Mouse (Mus musculus) ES-Bruce4 (cell line): ENCODE data around the gene Lsm12. TPM values are rescaled to one million over a fixed set of nuclear protein-coding genes. Genes with fewer than 3 reads are reported as not detected.
A peak's percentile ranks its signal among the peaks of the same experiment; 100 is the strongest.

ENCODE experiments used
- H3K27ac ChIP-seq: 2 replicates; pipeline ENCODE4 v1.5.1; 2012; ENCODE audit warnings: low read length, inconsistent platforms; ENCODE audit not compliant: insufficient read depth
- H3K27me3 ChIP-seq: 2 replicates; pipeline ENCODE4 v1.6.1; 2012; ENCODE audit warnings: mild to moderate bottlenecking, low read length, inconsistent platforms; ENCODE audit not compliant: control insufficient read depth, poor library complexity, insufficient read depth, severe bottlenecking
- H3K36me3 ChIP-seq: 2 replicates; pipeline ENCODE4 v1.6.1; 2012; ENCODE audit warnings: inconsistent platforms, mild to moderate bottlenecking, low read length, moderate library complexity; ENCODE audit not compliant: control insufficient read depth, poor library complexity, insufficient read depth, severe bottlenecking
- H3K4me1 ChIP-seq: one replicate; pipeline ENCODE4 v1.8.1; 2011; ENCODE audit warnings: low read length; ENCODE audit not compliant: control insufficient read depth, insufficient read depth
- H3K4me3 ChIP-seq: 2 replicates; pipeline ENCODE4 v1.5.1; 2011; ENCODE audit warnings: low read depth, mild to moderate bottlenecking, low read length
- H3K9ac ChIP-seq: 2 replicates; pipeline ENCODE4 v1.6.1; 2012; ENCODE audit warnings: low read depth, mild to moderate bottlenecking, inconsistent platforms; ENCODE audit not compliant: poor library complexity, severe bottlenecking
- H3K9me3 ChIP-seq: replicated peaks from 2 replicates; pipeline ENCODE4 v1.6.1; 2012; ENCODE audit warnings: mild to moderate bottlenecking, low read length, inconsistent platforms; ENCODE audit not compliant: control insufficient read depth, poor library complexity, insufficient read depth, severe bottlenecking
- CTCF ChIP-seq: IDR thresholded peaks from one replicate; pipeline ENCODE4 v1.8.1; 2011; ENCODE audit warnings: low read depth, low read length
- EP300 ChIP-seq: IDR thresholded peaks from 2 replicates; pipeline ENCODE4 v1.6.1; 2011; ENCODE audit warnings: low read depth, low read length; ENCODE audit not compliant: insufficient read depth
- POLR2A ChIP-seq: IDR thresholded peaks from one replicate; pipeline ENCODE4 v1.8.1; 2011; ENCODE audit warnings: low read length; ENCODE audit not compliant: insufficient read depth
- polyA plus RNA-seq: library from polyadenylated mRNA; stranded (reverse); fragments of >200 nt; gene quantifications from 2 replicates; pipeline ENCODE4 v1.2.4, GENCODE M21; 2011; ENCODE audit warnings: low read depth; ENCODE audit not compliant: missing spikeins, insufficient read depth, insufficient read length

Gene Lsm12
- polyA plus RNA-seq, 1 experiment: 146 TPM

- H3K4me1 ChIP-seq: peaks cover 8% of the 10 kb centered on the region
- H3K9me3 ChIP-seq: no peaks in the 10 kb centered on the region
- no peak overlapping the region for H3K27ac ChIP-seq
- no peaks in the 10 kb centered on the region for H3K27me3 ChIP-seq
- H3K4me3 ChIP-seq: no peak overlapping the region
- no peak overlapping the region for H3K9ac ChIP-seq
- no peak for TF ChIP-seq EP300
- TF ChIP-seq POLR2A: no peak
- no peak for TF ChIP-seq CTCF
- no peaks in the 10 kb centered on the region for H3K36me3 ChIP-seq
Observed at GRCm38 (mm10) chr11:102211011-102211410, 25.9 kb upstream of the Lsm12 start.

- Histone ChIP-seq H3K27me3 (no peaks in the 10 kb centered on the region), H3K36me3 (no peaks in the 10 kb centered on the region), H3K27ac (no peak overlapping the region), H3K9me3 (no peaks in the 10 kb centered on the region), H3K9ac (no peak overlapping the region), H3K4me1 (peaks cover 4% of the 10 kb centered on the region), H3K4me3 (no peak overlapping the region)
- TF ChIP-seq EP300: no peak
- no peak for TF ChIP-seq CTCF
- TF ChIP-seq POLR2A: no peak
Observed at GRCm38 (mm10) chr11:102210185-102210584, 25.1 kb upstream of the Lsm12 start.

- TF ChIP-seq CTCF (peak; percentile 62), EP300 (no peak)
- no peaks in the 10 kb centered on the region for H3K27me3 ChIP-seq
- H3K36me3 ChIP-seq: no peaks in the 10 kb centered on the region
- H3K9ac ChIP-seq: no peak overlapping the region
- no peaks in the 10 kb centered on the region for H3K9me3 ChIP-seq
- H3K4me3 ChIP-seq: no peak overlapping the region
- no peak overlapping the region for H3K27ac ChIP-seq
- H3K4me1 ChIP-seq: peaks cover 3% of the 10 kb centered on the region
Observed at GRCm38 (mm10) chr11:102209742-102210141, 24.6 kb upstream of the Lsm12 start.

- TF ChIP-seq POLR2A: no peak
- TF ChIP-seq CTCF: no peak
- no peak for TF ChIP-seq EP300
- Histone ChIP-seq H3K4me1 (peaks cover 3% of the 10 kb centered on the region), H3K27ac (no peak overlapping the region)
Observed at GRCm38 (mm10) chr11:102208846-102209245, 23.8 kb upstream of the Lsm12 start.

GRCm38 (mm10) chr11:102207825-102208777 is 23.0 kb upstream of the Lsm12 start:
- no peak overlapping the region for H3K27ac ChIP-seq
- no peaks in the 10 kb centered on the region for H3K9me3 ChIP-seq
- 0 out of 2 replicates have a peak, but pooled peaks cover 4% of the 10 kb centered on the region for H3K36me3 ChIP-seq
- H3K4me1 ChIP-seq: peaks cover 3% of the 10 kb centered on the region
- H3K9ac ChIP-seq: no peak overlapping the region
- H3K27me3 ChIP-seq: no peaks in the 10 kb centered on the region
- H3K4me3 ChIP-seq: no peak overlapping the region
- TF ChIP-seq CTCF (no peak), EP300 (no peak), POLR2A (no peak)

More at GRCm38 (mm10) chr11:102208846-102209245, 23.8 kb upstream of the Lsm12 start:
- Histone ChIP-seq H3K36me3 (0 out of 2 replicates have a peak, but pooled peaks cover 4% of the 10 kb centered on the region), H3K9ac (no peak overlapping the region), H3K4me3 (no peak overlapping the region), H3K27me3 (no peaks in the 10 kb centered on the region), H3K9me3 (no peaks in the 10 kb centered on the region)

GRCm38 (mm10) chr11:102206481-102206880 is 21.4 kb upstream of the Lsm12 start:
- Histone ChIP-seq H3K9me3 (no peaks in the 10 kb centered on the region), H3K27me3 (no peaks in the 10 kb centered on the region), H3K4me3 (peak overlapping the region; percentile 38), H3K4me1 (peaks cover 4% of the 10 kb centered on the region), H3K36me3 (0 out of 2 replicates have a peak, but pooled peaks cover 4% of the 10 kb centered on the region), H3K9ac (peak overlapping the region; percentile 60), H3K27ac (no peak overlapping the region)
- TF ChIP-seq EP300 (no peak), CTCF (no peak), POLR2A (no peak)
